Mouse (Mus musculus) hindbrain, postnatal 0 days (tissue): ENCODE measurements around the gene Tnfrsf19. TPM values are rescaled to one million over a fixed set of nuclear protein-coding genes. Genes with fewer than 3 reads are reported as not detected.

ENCODE experiments used
- ATAC-seq: fragments of 200-750 bp; cut with Nextera tagmentation; 2 replicates; pipeline ENCODE4 v1.8.0; 2017; ENCODE audit warnings: mild to moderate bottlenecking, moderate TSS enrichment, moderate library complexity
- DNase-seq: peaks from one replicate; pipeline ENCODE4 v3.0.0-alpha.2; 2015; ENCODE audit warnings: low spot score
- H3K27ac ChIP-seq: fragments of 300-500 bp; sonication (generic); 2 replicates; pipeline ENCODE4 v1.5.1; 2014; ENCODE audit warnings: mild to moderate bottlenecking
- H3K27me3 ChIP-seq: fragments of 300-500 bp; sonication (generic); 2 replicates; pipeline ENCODE4 v1.6.1; 2014; ENCODE audit warnings: low read length, mixed read lengths; ENCODE audit not compliant: insufficient read depth
- H3K36me3 ChIP-seq: fragments of 300-500 bp; sonication (generic); 2 replicates; pipeline ENCODE4 v1.6.1; 2014; ENCODE audit warnings: low read length, mixed read lengths; ENCODE audit not compliant: insufficient read depth
- H3K4me1 ChIP-seq: fragments of 300-500 bp; sonication (generic); 2 replicates; pipeline ENCODE4 v1.6.1; 2014; ENCODE audit warnings: antibody characterized with exemption, low read length, mixed read lengths; ENCODE audit not compliant: insufficient read depth
- H3K4me2 ChIP-seq: fragments of 300-500 bp; sonication (generic); 2 replicates; pipeline ENCODE4 v1.6.1; 2014; ENCODE audit warnings: low read depth, mild to moderate bottlenecking, low read length, moderate library complexity, mixed read lengths
- H3K4me3 ChIP-seq: fragments of 300-500 bp; sonication (generic); 2 replicates; pipeline ENCODE4 v1.5.1; 2014; ENCODE audit warnings: low read length
- H3K9ac ChIP-seq: fragments of 300-500 bp; sonication (generic); replicated peaks from 2 replicates; pipeline ENCODE4 v1.6.1; 2014; ENCODE audit warnings: mild to moderate bottlenecking, low read length, moderate library complexity, mixed read lengths
- H3K9me3 ChIP-seq: fragments of 300-500 bp; sonication (generic); 2 replicates; pipeline ENCODE4 v1.6.1; 2016; ENCODE audit warnings: low read length, mixed read lengths
- CTCF ChIP-seq: IDR thresholded peaks from 2 replicates; pipeline ENCODE4 v1.5.1; 2016; ENCODE audit warnings: antibody characterized with exemption, control low read depth, low read depth
- WGBS: fragments of 180-500 bp; shearing (Covaris S2); extraction: QIAGEN DNeasy Blood & Tissue Kit; methylation state at CpG from one replicate; pipeline ENCODE4 v1.1.7; 2014; 5-methylcytosine and 5-hydroxymethylcytosine counted together
- polyA plus RNA-seq: library from polyadenylated mRNA; unstranded; fragments of >200 nt; fragmentation: Nextera tagmentation; extraction: Ambion mirVana; gene quantifications from 2 replicates; pipeline ENCODE4 v1.2.1, GENCODE M21; 2015
- total RNA-seq: library from RNA; depleted of rRNA; stranded (reverse); fragments of >200 nt; gene quantifications from 2 replicates; pipeline ENCODE4 v1.2.3, GENCODE M21; 2014

Gene Tnfrsf19
- total and polyA plus RNA-seq, 2 experiments from 2014 or later: 28.9 to 51.6 TPM

- WGBS: 74% methylated on average over 3 of the region's 3 CpGs
- no peaks in the 10 kb centered on the region for H3K4me1 ChIP-seq
Measured at GRCm38 (mm10) chr14:60976231-60976630, 70.1 kb downstream of the Tnfrsf19 start.

GRCm38 (mm10) chr14:60975736-60976135 lies 70.6 kb downstream of the Tnfrsf19 start:
- no peak overlapping the region for H3K4me3 ChIP-seq
- DNase-seq (no peak), ATAC-seq (no peak)
- TF ChIP-seq CTCF: no peak
- peaks cover 10% of the 10 kb centered on the region for H3K36me3 ChIP-seq
- no peak overlapping the region for H3K27ac ChIP-seq
- H3K4me1 ChIP-seq: no peaks in the 10 kb centered on the region
- no peaks in the 10 kb centered on the region for H3K27me3 ChIP-seq
- H3K9me3 ChIP-seq: no peaks in the 10 kb centered on the region
- no peak overlapping the region for H3K4me2 ChIP-seq
- 73% methylated on average over 3 of the region's 3 CpGs for WGBS
- no peak overlapping the region for H3K9ac ChIP-seq

More at GRCm38 (mm10) chr14:60976231-60976630, 70.1 kb downstream of the Tnfrsf19 start:
- Histone ChIP-seq H3K4me3 (no peak overlapping the region), H3K27ac (no peak overlapping the region), H3K9ac (no peak overlapping the region), H3K27me3 (no peaks in the 10 kb centered on the region), H3K4me2 (no peak overlapping the region), H3K9me3 (no peaks in the 10 kb centered on the region), H3K36me3 (peaks cover 6% of the 10 kb centered on the region)
- DNase-seq: no peak
- ATAC-seq: no peak
- TF ChIP-seq CTCF: no peak

- Histone ChIP-seq H3K9me3 (no peaks in the 10 kb centered on the region), H3K27ac (no peak overlapping the region), H3K36me3 (peaks cover 12% of the 10 kb centered on the region), H3K4me2 (no peak overlapping the region), H3K4me1 (no peaks in the 10 kb centered on the region), H3K4me3 (no peak overlapping the region), H3K27me3 (no peaks in the 10 kb centered on the region), H3K9ac (no peak overlapping the region)
- DNase-seq: no peak
- ATAC-seq: no peak
- WGBS: 95% methylated on average over 9 of the region's 9 CpGs
- TF ChIP-seq CTCF: no peak
Measured at GRCm38 (mm10) chr14:60970961-60971360, 75.3 kb downstream of the Tnfrsf19 start.

GRCm38 (mm10) chr14:60966061-60966460 lies 80.2 kb downstream of the Tnfrsf19 start:
- no peak for DNase-seq
- no peak overlapping the region for H3K4me2 ChIP-seq
- H3K9ac ChIP-seq: no peak overlapping the region
- no peak for ATAC-seq
- H3K9me3 ChIP-seq: no peaks in the 10 kb centered on the region
- peaks cover 5% of the 10 kb centered on the region; the same call in 1 of the 2 replicates for H3K36me3 ChIP-seq
- H3K4me1 ChIP-seq: no peaks in the 10 kb centered on the region
- H3K27me3 ChIP-seq: no peaks in the 10 kb centered on the region
- H3K4me3 ChIP-seq: no peak overlapping the region
- H3K27ac ChIP-seq: no peak overlapping the region
- 91% methylated on average over 4 of the region's 4 CpGs for WGBS
- TF ChIP-seq CTCF: no peak

GRCm38 (mm10) chr14:60964016-60964810 lies 82.1 kb downstream of the Tnfrsf19 start:
- no peaks in the 10 kb centered on the region for H3K27me3 ChIP-seq
- H3K4me3 ChIP-seq: no peak overlapping the region
- DNase-seq (no peak), ATAC-seq (no peak)
- no peak overlapping the region for H3K4me2 ChIP-seq
- no peaks in the 10 kb centered on the region for H3K9me3 ChIP-seq
- TF ChIP-seq CTCF: no peak
- no peak overlapping the region for H3K9ac ChIP-seq
- 93% methylated on average over 7 of the region's 7 CpGs for WGBS
- H3K36me3 ChIP-seq: no peaks in the 10 kb centered on the region; the same call in 1 of the 2 replicates
- H3K27ac ChIP-seq: no peak overlapping the region
- no peaks in the 10 kb centered on the region for H3K4me1 ChIP-seq

GRCm38 (mm10) chr14:60957611-60958157 lies 88.6 kb downstream of the Tnfrsf19 start:
- ATAC-seq: no peak
- no peak overlapping the region for H3K4me3 ChIP-seq
- no peaks in the 10 kb centered on the region for H3K4me1 ChIP-seq
- no peak overlapping the region for H3K4me2 ChIP-seq
- H3K9me3 ChIP-seq: 0 out of 2 replicates have a peak, but pooled peaks cover under 1% of the 10 kb centered on the region
- DNase-seq: no peak
- no peak overlapping the region for H3K27ac ChIP-seq
- H3K36me3 ChIP-seq: no peaks in the 10 kb centered on the region
- H3K27me3 ChIP-seq: no peaks in the 10 kb centered on the region
- TF ChIP-seq CTCF: no peak
- no peak overlapping the region for H3K9ac ChIP-seq

GRCm38 (mm10) chr14:60937481-60938039 lies 108.7 kb downstream of the Tnfrsf19 start:
- Histone ChIP-seq H3K4me3 (no peak overlapping the region), H3K4me2 (no peak overlapping the region), H3K9me3 (no peaks in the 10 kb centered on the region), H3K36me3 (no peaks in the 10 kb centered on the region), H3K27me3 (no peaks in the 10 kb centered on the region), H3K9ac (no peak overlapping the region), H3K27ac (no peak overlapping the region), H3K4me1 (no peaks in the 10 kb centered on the region)
- DNase-seq (no peak), ATAC-seq (no peak)
- 96% methylated on average over 4 of the region's 4 CpGs for WGBS
- TF ChIP-seq CTCF: no peak
